Mouse (Mus musculus) heart, embryonic 15.5 days (tissue): ENCODE results near the gene Mrps6. TPM values are rescaled to one million over a fixed set of nuclear protein-coding genes. Genes with fewer than 3 reads are reported as not detected.
"Not testable (repeated sequence)": the region's sequence is repeated elsewhere in the genome, so short reads cannot be mapped to it uniquely, and the experiment has no call there.

Experiments used
- ATAC-seq: fragments of 200-750 bp; cut with Nextera tagmentation; replicated peaks from 2 replicates; pipeline ENCODE4 v1.8.0; 2017; ENCODE audit warnings: low read depth, moderate TSS enrichment; ENCODE audit not compliant: insufficient number of reproducible peaks, insufficient read depth, low FRiP score
- H3K27ac ChIP-seq: fragments of 300-500 bp; sonication (generic); 2 replicates; pipeline ENCODE4 v1.5.1; 2015; ENCODE audit warnings: mild to moderate bottlenecking, inconsistent platforms
- H3K27me3 ChIP-seq: fragments of 300-500 bp; sonication (generic); 2 replicates; pipeline ENCODE4 v1.6.1; 2015; ENCODE audit warnings: inconsistent platforms
- H3K36me3 ChIP-seq: fragments of 300-500 bp; sonication (generic); 2 replicates; pipeline ENCODE4 v1.6.1; 2015; ENCODE audit warnings: mild to moderate bottlenecking, inconsistent platforms
- H3K4me1 ChIP-seq: fragments of 300-500 bp; sonication (generic); replicated peaks from 2 replicates; pipeline ENCODE4 v1.6.1; 2015; ENCODE audit warnings: inconsistent platforms
- H3K4me2 ChIP-seq: fragments of 300-500 bp; sonication (generic); 2 replicates; pipeline ENCODE4 v1.6.1; 2015; ENCODE audit warnings: inconsistent platforms, mild to moderate bottlenecking, moderate library complexity
- H3K4me3 ChIP-seq: fragments of 300-500 bp; sonication (generic); 2 replicates; pipeline ENCODE4 v1.5.1; 2015; ENCODE audit warnings: mild to moderate bottlenecking, inconsistent platforms
- H3K9ac ChIP-seq: fragments of 300-500 bp; sonication (generic); 2 replicates; pipeline ENCODE4 v1.6.1; 2015; ENCODE audit warnings: mild to moderate bottlenecking, inconsistent platforms
- H3K9me3 ChIP-seq: fragments of 300-500 bp; sonication (generic); replicated peaks from 2 replicates; pipeline ENCODE4 v1.6.1; 2016; ENCODE audit warnings: inconsistent platforms
- WGBS: fragments of 180-500 bp; shearing (Covaris S2); methylation state at CpG from one replicate; pipeline ENCODE4 v1.1.7; 2015; ENCODE audit warnings: mixed read lengths; 5-methylcytosine and 5-hydroxymethylcytosine counted together
- polyA plus RNA-seq: library from polyadenylated mRNA; unstranded; fragments of >200 nt; fragmentation: Nextera tagmentation; extraction: Ambion mirVana; gene quantifications from 2 replicates; pipeline ENCODE4 v1.2.1, GENCODE M21; 2015

Mrps6 gene
- polyA plus RNA-seq, 1 experiment from 2014 or later, result 106 TPM

- Histone ChIP-seq H3K9me3 (no peaks in the 10 kb centered on the region), H3K9ac (no peak overlapping the region), H3K4me3 (no peak overlapping the region), H3K4me2 (no peak overlapping the region), H3K27ac (no peak overlapping the region), H3K27me3 (no peaks in the 10 kb centered on the region), H3K4me1 (no peaks in the 10 kb centered on the region), H3K36me3 (peaks cover 18% of the 10 kb centered on the region; the same call in 1 of the 2 replicates)
- WGBS, result 83% methylated on average over 8 of the region's 8 CpGs
- no peak for ATAC-seq
Observed at GRCm38 (mm10) chr16:92070338-92070737, 12.3 kb downstream of the Mrps6 start.

- no peaks in the 10 kb centered on the region for H3K27me3 ChIP-seq
- no peak for ATAC-seq
- peaks cover 13% of the 10 kb centered on the region; the same call in 1 of the 2 replicates for H3K36me3 ChIP-seq
- H3K4me1 ChIP-seq, result no peaks in the 10 kb centered on the region
- WGBS, result 92% methylated on average over 8 of the region's 8 CpGs
- H3K4me2 ChIP-seq, result no peak overlapping the region
- H3K4me3 ChIP-seq, result no peak overlapping the region
- no peak overlapping the region for H3K9ac ChIP-seq
- H3K9me3 ChIP-seq, result no peaks in the 10 kb centered on the region
- H3K27ac ChIP-seq, result no peak overlapping the region
Observed at GRCm38 (mm10) chr16:92076797-92077196, 18.7 kb downstream of the Mrps6 start.

DNA sequence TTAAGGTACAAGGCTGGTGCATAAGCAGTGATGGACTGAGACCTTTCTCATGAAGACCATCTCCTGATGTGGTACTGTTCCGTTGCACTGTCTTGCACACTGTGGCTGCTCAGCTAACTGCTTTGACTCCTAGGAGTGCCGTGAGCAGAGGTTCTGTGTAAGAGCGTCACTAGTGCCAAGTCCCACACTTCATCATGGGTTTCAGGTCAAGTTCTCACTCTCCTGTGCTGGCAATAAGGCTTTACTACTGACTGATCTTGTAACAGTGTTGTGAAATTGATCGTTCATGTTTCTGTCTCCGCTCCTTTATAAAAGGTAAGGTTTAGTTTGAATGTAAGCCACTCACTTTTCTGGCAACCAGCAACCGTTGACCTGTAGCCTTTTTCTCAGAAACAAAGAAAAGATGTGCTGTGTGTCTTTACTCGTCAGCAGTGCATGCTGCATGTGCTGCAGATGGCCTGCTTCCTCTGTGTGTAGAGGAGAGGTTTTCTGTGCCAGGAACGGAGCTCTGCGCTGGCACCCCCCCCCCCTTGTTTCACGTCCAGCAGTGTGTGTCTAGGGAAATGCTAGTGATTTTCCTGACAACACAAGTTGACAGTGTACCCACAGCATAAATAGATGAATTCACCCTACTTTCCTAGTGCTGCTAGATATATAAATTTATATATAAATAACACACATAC is 25.8 kb downstream of the Mrps6 start:
- Histone ChIP-seq H3K27ac (no peak overlapping the region), H3K4me2 (no peak overlapping the region), H3K27me3 (no peaks in the 10 kb centered on the region), H3K9me3 (no peaks in the 10 kb centered on the region), H3K4me1 (no peaks in the 10 kb centered on the region), H3K36me3 (peaks cover 7% of the 10 kb centered on the region; the same call in 1 of the 2 replicates), H3K4me3 (no peak overlapping the region), H3K9ac (no peak overlapping the region)
- ATAC-seq, result no peak
- 80% methylated on average over 10 of the region's 10 CpGs for WGBS

GRCm38 (mm10) chr16:92089225-92089624 is 31.2 kb downstream of the Mrps6 start:
- 65% methylated on average over 3 of the region's 3 CpGs for WGBS
- H3K9me3 ChIP-seq, result no peaks in the 10 kb centered on the region
- no peak overlapping the region for H3K4me2 ChIP-seq
- H3K9ac ChIP-seq, result no peak overlapping the region
- no peak for ATAC-seq
- no peak overlapping the region for H3K27ac ChIP-seq
- H3K36me3 ChIP-seq, result no peaks in the 10 kb centered on the region
- H3K4me3 ChIP-seq, result no peak overlapping the region
- no peaks in the 10 kb centered on the region for H3K4me1 ChIP-seq
- no peaks in the 10 kb centered on the region for H3K27me3 ChIP-seq

DNA sequence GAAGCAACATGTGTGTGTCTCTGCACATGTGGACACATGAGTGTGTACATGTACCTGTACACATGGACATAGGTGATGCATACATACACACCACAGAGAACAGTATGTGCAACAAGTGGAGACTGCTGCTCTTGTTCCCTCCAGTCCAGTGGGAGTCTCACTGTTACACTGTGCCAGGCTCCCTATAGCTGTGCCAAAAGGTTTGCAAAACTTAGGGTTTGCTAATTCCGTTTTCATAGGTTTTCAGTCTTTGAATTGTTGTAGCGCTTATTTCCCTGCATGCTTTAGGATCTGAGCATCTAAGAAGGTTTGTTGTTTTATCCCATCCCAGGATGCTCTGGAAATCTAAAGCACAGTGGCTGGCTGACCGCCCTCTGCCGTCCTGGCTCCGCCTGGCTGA is 33.8 kb downstream of the Mrps6 start:
- H3K27me3 ChIP-seq, result no peaks in the 10 kb centered on the region
- no peaks in the 10 kb centered on the region for H3K36me3 ChIP-seq
- H3K9ac ChIP-seq, result no peak overlapping the region
- 71% methylated on average over 5 of the region's 5 CpGs for WGBS
- no peak overlapping the region for H3K4me2 ChIP-seq
- no peak overlapping the region for H3K27ac ChIP-seq
- no peak for ATAC-seq
- H3K9me3 ChIP-seq, result no peaks in the 10 kb centered on the region
- H3K4me1 ChIP-seq, result no peaks in the 10 kb centered on the region
- H3K4me3 ChIP-seq, result no peak overlapping the region

DNA sequence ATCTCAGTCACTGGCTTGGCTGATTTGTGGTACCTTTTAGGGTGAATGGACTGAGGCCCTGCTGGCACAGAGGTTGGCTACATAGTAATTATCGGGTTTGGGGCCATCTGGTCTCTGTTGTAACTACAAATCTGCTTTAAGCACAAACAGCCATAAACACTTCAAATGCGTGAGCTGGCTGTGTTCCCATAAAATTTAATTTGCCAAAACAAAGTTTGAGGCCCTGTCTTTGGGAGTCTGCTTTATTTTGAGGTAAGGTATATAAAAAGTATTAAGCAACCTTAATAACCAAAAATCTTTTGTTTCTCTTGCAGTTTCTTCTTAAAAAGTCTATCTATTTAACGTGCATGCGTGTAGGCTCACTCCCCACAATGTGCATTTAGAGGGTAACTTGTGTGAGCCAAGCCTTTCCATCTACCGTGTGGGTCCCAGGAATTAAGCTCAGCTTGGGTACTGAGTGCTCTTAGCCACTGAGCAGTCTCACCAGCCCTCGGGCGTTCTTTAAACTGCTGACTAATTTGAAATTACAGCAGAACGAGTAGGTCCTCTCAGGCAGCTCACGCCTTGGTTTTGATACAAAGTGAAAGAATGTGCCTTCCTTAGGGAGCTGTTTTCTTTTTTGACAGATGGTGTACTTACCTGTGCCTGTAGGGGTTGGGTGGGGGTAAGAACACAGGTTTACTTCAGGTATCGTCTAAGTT is 40.4 kb downstream of the Mrps6 start:
- Histone ChIP-seq H3K4me2 (no peak overlapping the region), H3K9me3 (no peaks in the 10 kb centered on the region), H3K4me1 (peaks cover 7% of the 10 kb centered on the region), H3K27ac (no peak overlapping the region), H3K36me3 (no peaks in the 10 kb centered on the region), H3K4me3 (no peak overlapping the region), H3K9ac (no peak overlapping the region), H3K27me3 (no peaks in the 10 kb centered on the region)
- ATAC-seq, result no peak
- 78% methylated on average over 10 of the region's 10 CpGs for WGBS

- no peak for ATAC-seq
- no peak overlapping the region for H3K4me2 ChIP-seq
- peaks cover 15% of the 10 kb centered on the region for H3K4me1 ChIP-seq
- no peaks in the 10 kb centered on the region for H3K9me3 ChIP-seq
- H3K36me3 ChIP-seq, result no peaks in the 10 kb centered on the region
- no peaks in the 10 kb centered on the region for H3K27me3 ChIP-seq
- H3K9ac ChIP-seq, result no peak overlapping the region
- 85% methylated on average over 16 of the region's 16 CpGs for WGBS
- H3K27ac ChIP-seq, result no peak overlapping the region
- no peak overlapping the region for H3K4me3 ChIP-seq
Observed at GRCm38 (mm10) chr16:92099598-92099997, 41.5 kb downstream of the Mrps6 start.

DNA sequence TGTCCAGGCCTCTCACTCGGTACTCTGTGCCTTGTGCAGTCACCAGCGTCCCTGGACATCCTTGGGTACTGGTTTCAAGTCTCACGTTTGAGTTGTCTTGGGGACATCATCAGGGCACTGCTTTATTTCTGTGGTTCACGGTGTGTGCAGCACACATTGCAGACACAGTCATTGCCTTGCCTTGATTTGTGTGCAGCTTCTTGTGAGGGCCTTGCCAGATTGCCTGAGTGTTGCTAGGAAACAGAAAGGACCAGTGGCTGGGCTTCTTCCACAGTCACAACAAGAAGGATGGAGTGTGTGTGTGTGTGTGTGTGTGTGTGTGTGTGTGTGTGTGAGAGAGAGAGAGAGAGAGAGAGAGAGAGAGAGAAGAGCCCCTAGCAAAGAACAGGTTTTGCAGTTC is 42.0 kb downstream of the Mrps6 start:
- peaks cover 15% of the 10 kb centered on the region for H3K4me1 ChIP-seq
- no peak overlapping the region for H3K27ac ChIP-seq
- 83% methylated on average over 4 of the region's 4 CpGs for WGBS
- no peak overlapping the region for H3K9ac ChIP-seq
- no peaks in the 10 kb centered on the region for H3K9me3 ChIP-seq
- H3K27me3 ChIP-seq, result no peaks in the 10 kb centered on the region
- ATAC-seq, result no peak
- no peak overlapping the region for H3K4me3 ChIP-seq
- no peaks in the 10 kb centered on the region for H3K36me3 ChIP-seq
- H3K4me2 ChIP-seq, result no peak overlapping the region

DNA sequence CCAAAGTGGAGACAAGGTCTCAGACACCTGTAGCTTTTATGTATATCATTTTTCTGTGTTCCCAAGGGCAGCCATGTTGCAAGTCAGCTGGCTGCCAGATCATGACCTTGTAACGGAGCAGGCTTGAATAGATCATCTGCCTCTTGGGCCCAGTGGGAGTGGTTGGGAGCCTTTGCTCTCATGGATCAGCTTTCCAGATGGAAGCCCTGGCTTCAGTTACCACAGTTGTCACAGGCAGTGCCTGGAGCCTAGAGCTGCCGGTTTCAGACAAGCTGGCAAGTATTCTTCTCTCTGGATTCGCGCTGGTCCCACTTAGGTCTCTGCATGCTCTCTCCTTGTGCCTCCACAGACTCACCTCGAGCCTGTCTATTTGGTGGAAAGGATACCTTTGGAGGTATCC is 44.0 kb downstream of the Mrps6 start:
- 77% methylated on average over 5 of the region's 5 CpGs for WGBS
- ATAC-seq, result no peak
- Histone ChIP-seq H3K4me1 (peaks cover 15% of the 10 kb centered on the region), H3K9me3 (no peaks in the 10 kb centered on the region), H3K4me2 (no peak overlapping the region), H3K27me3 (no peaks in the 10 kb centered on the region), H3K27ac (no peak overlapping the region), H3K36me3 (no peaks in the 10 kb centered on the region), H3K4me3 (no peak overlapping the region), H3K9ac (no peak overlapping the region)

- H3K4me2 ChIP-seq, result not testable (repeated sequence)
- WGBS, result 94% methylated on average over 6 of the region's 7 CpGs
Observed at GRCm38 (mm10) chr16:92102931-92103330, 44.9 kb downstream of the Mrps6 start.

DNA sequence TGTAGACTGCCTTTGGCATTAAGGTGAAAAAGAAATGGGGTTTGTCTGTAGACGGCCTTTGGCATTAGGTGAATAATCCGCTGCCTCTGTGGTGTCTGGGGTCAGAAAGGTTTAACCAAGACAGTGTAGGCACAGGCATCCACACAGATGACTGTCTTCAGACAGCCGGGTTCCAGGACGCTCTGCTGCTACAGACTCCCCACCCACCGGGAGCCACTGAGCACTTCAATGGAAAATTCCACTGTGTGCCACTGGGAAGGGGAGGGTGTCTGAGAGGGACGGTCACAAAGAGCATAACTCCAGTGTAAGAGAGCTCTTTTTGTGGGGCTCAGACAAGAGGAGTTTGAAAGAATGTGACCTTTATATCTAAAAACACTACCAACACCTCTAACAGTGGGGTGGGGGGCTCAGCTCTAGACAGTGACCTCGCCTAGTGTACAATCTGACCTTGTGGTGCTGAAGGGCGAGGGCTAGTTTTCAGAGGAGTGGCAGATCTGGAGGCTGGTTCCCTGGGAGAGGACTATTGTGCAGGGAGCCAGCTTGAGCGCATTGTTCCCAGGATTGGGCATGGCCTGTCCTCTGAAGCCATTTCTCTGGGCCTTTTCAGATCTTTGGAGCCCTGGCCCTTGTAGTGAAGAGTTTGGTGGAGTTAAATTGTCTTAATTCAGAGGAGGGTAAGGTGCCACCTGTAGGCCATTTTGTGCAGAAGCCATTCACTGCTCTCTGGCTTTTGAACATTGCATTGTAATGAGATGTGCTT is 45.7 kb downstream of the Mrps6 start:
- peak overlapping the region; percentile 84 for H3K27ac ChIP-seq

More at GRCm38 (mm10) chr16:92102931-92103330, 44.9 kb downstream of the Mrps6 start:
- not testable (repeated sequence) for H3K9me3 ChIP-seq, H3K9ac ChIP-seq, H3K4me3 ChIP-seq, H3K27me3 ChIP-seq, ATAC-seq, H3K36me3 ChIP-seq, H3K27ac ChIP-seq
- peaks cover 15% of the 10 kb centered on the region for H3K4me1 ChIP-seq

More for the DNA sequence above, 45.7 kb downstream of the Mrps6 start:
- Histone ChIP-seq H3K9ac (no peak overlapping the region), H3K4me3 (no peak overlapping the region), H3K27me3 (no peaks in the 10 kb centered on the region), H3K36me3 (no peaks in the 10 kb centered on the region), H3K4me2 (no peak overlapping the region), H3K9me3 (no peaks in the 10 kb centered on the region), H3K4me1 (peaks cover 15% of the 10 kb centered on the region)
- ATAC-seq, result peak; percentile 82
- 45% methylated on average over 9 of the region's 9 CpGs for WGBS
